8 mouse cellular contexts compared by ENCODE assay signal in genomic region chr9:49797821-49798571, GRCm38 (mm10). TPM values are rescaled to one million over a fixed set of nuclear protein-coding genes. Genes with fewer than 3 reads are reported as not detected.
A peak's percentile ranks its signal among the peaks of the same experiment; 100 is the strongest.
DNase-seq lines count a peak whose midpoint lies in the region; ATAC-seq and TF ChIP-seq lines count a peak whose summit lies in the region.

No protein-coding gene starts in this region.

- peaks cover 14% of the 10 kb centered on the region for H3K4me1 ChIP-seq in hindbrain, embryonic 12.5 days

- DNase-seq in ZHBTc4 (ENCODE audit: low read depth, low spot score): peak; percentile 71
- peak; percentile 91 to 95 for DNase-seq in cerebellum, postnatal 10 days
- DNase-seq in frontal cortex, postnatal 25 days (ENCODE audit: low spot score in 2 of 2): peak; percentile 45 to 55
- DNase-seq in left cerebral cortex, adult 2 months (ENCODE audit: extremely low spot score in 1 of 2, low spot score in 2 of 2): peak; percentile 68 to 70
- DNase-seq in lung, postnatal 36 days: peak; percentile 14
- DNase-seq in right cerebral cortex, adult 2 months (ENCODE audit: low spot score in 2 of 2): peak; percentile 65 to 73

- H3K27ac ChIP-seq in hindbrain, embryonic 12.5 days: peak overlapping the region; percentile 95
- peak overlapping the region; percentile 98 for H3K27ac ChIP-seq in left cerebral cortex, adult 2 months

- under 1% methylated on average over 58 of the region's 58 CpGs for WGBS in hindbrain, embryonic 12.5 days

- TF ChIP-seq CTCF in left cerebral cortex, adult 2 months (IDR thresholded peaks at IDR 0.05): no peak

- intact Hi-C loops in left cerebral cortex, adult 2 months (cut with DNase I): loop anchor here (2.0 to 10.0 kb wide), 11 partner anchors 41 to 375 kb away; no protein-coding TSS in a partner anchor

- no peaks in the 10 kb centered on the region for H3K9me3 ChIP-seq in hindbrain, embryonic 12.5 days (replicated peaks)

- peak overlapping the region; percentile 88 for H3K4me3 ChIP-seq in hindbrain, embryonic 12.5 days
- H3K4me3 ChIP-seq in left cerebral cortex, adult 2 months: peak overlapping the region; percentile 94

- no peaks in the 10 kb centered on the region for H3K27me3 ChIP-seq in hindbrain, embryonic 12.5 days

- no peaks in the 10 kb centered on the region for H3K36me3 ChIP-seq in hindbrain, embryonic 12.5 days

- peak overlapping the region; percentile 96 for H3K9ac ChIP-seq in hindbrain, embryonic 12.5 days

- H3K4me2 ChIP-seq in hindbrain, embryonic 12.5 days (replicated peaks): peak overlapping the region; percentile 82

- ATAC-seq in hindbrain, embryonic 12.5 days (ENCODE audit: low FRiP score): peak; percentile 76
- ATAC-seq in inflammation-experienced regulatory T-cells, adult 6 months: no peak

RNA-seq across cellular contexts. Expression of gene Ncam1, which starts 0.7 kb away (rescaled TPM):
- 239 and 283 TPM in 2 replicates for polyA plus RNA-seq in hindbrain, embryonic 12.5 days (2016; fragmentation: Nextera tagmentation; extraction: Ambion mirVana)
- 100 to 1,000 TPM; 270 to 291 TPM for total RNA-seq in left cerebral cortex, adult 2 months (2021)
- under 1 TPM in 1 of 3 experiments, not detected in 2; 0.35 TPM for polyA plus RNA-seq in inflammation-experienced regulatory T-cells, adult 6 months (2017; shearing (Covaris generic))

Comparison
In these comparisons a context has a peak if more than half of its experiments do, and no peak if none do; other contexts are left out.
1. DNase-seq: peak in every context shown above with its lines; median percentile 93 in cerebellum, postnatal 10 days; 71 in ZHBTc4; 69 in left cerebral cortex, adult 2 months; 69 in right cerebral cortex, adult 2 months; 50 in frontal cortex, postnatal 25 days; 14 in lung, postnatal 36 days.
2. RNA of gene Ncam1, which starts 0.7 kb away (polyA plus RNA-seq): 239 to 283 TPM in hindbrain, embryonic 12.5 days; 0.35 TPM in inflammation-experienced regulatory T-cells, adult 6 months; every median in the first group is over 100 times any median in the second.